Mouse (Mus musculus) kidney, adult 2 months (tissue): Measurements from ENCODE around the gene 0610010F05Rik. TPM values are rescaled to one million over a fixed set of nuclear protein-coding genes. Genes with fewer than 3 reads are reported as not detected.

Experiments used
- DNase-seq: peaks from one replicate; pipeline ENCODE4 v3.0.0; 2021
- H3K27ac ChIP-seq: fragments of 200-500 bp; 2 replicates; pipeline ENCODE4 v1.5.1; 2012; ENCODE audit warnings: low read depth, low read length, control low read depth, inconsistent platforms; ENCODE audit not compliant: insufficient read depth
- H3K27me3 ChIP-seq: fragments of 200-500 bp; replicated peaks from 2 replicates; pipeline ENCODE4 v1.6.1; 2012; ENCODE audit warnings: mild to moderate bottlenecking, moderate library complexity, low read length, inconsistent platforms; ENCODE audit not compliant: control insufficient read depth, insufficient read depth
- H3K36me3 ChIP-seq: fragments of 200-500 bp; 2 replicates; pipeline ENCODE4 v1.6.1; 2012; ENCODE audit warnings: mild to moderate bottlenecking, moderate library complexity, low read length, inconsistent platforms; ENCODE audit not compliant: control insufficient read depth, insufficient read depth
- H3K4me1 ChIP-seq: fragments of 200-500 bp; 2 replicates; pipeline ENCODE4 v1.6.1; 2011; ENCODE audit warnings: low read length; ENCODE audit not compliant: control insufficient read depth, insufficient read depth
- H3K4me3 ChIP-seq: fragments of 200-500 bp; 2 replicates; pipeline ENCODE4 v1.5.1; 2011; ENCODE audit warnings: mild to moderate bottlenecking, low read depth, low read length, control low read depth; ENCODE audit not compliant: insufficient read depth
- CTCF ChIP-seq: fragments of 200-500 bp; conservative IDR thresholded peaks from 2 replicates; pipeline ENCODE4 v1.5.1; 2011; ENCODE audit warnings: low read depth, mild to moderate bottlenecking, control low read depth, low read length, moderate library complexity, mixed read lengths; ENCODE audit not compliant: insufficient read depth, insufficient read length
- POLR2A ChIP-seq: fragments of 200-500 bp; IDR thresholded peaks from one replicate; pipeline ENCODE4 v1.6.1; 2011; ENCODE audit warnings: low read depth, low read length, control low read depth
- WGBS: fragments of 180-500 bp; shearing (Covaris S2); methylation state at CpG from one replicate; pipeline ENCODE4 v1.1.7; 2018; 5-methylcytosine and 5-hydroxymethylcytosine counted together
- polyA plus RNA-seq: library from polyadenylated mRNA; depleted of rRNA; stranded (reverse); fragments of >200 nt; gene quantifications from 2 replicates; pipeline ENCODE4 v1.2.3, GENCODE M21; 2012

Gene 0610010F05Rik
- polyA plus RNA-seq, 1 experiment, result 2.4 TPM

GRCm38 (mm10) chr11:23667128-23667527 is 33.7 kb upstream of the 0610010F05Rik start:
- H3K4me3 ChIP-seq, result no peak overlapping the region
- peaks cover 6% of the 10 kb centered on the region for H3K4me1 ChIP-seq
- H3K27me3 ChIP-seq, result no peaks in the 10 kb centered on the region
- DNase-seq, result peak; percentile 47
- TF ChIP-seq POLR2A, result no peak
- TF ChIP-seq CTCF, result no peak
- WGBS, result 11% methylated on average over 3 of the region's 3 CpGs
- H3K27ac ChIP-seq, result no peak overlapping the region
- no peaks in the 10 kb centered on the region for H3K36me3 ChIP-seq

DNA sequence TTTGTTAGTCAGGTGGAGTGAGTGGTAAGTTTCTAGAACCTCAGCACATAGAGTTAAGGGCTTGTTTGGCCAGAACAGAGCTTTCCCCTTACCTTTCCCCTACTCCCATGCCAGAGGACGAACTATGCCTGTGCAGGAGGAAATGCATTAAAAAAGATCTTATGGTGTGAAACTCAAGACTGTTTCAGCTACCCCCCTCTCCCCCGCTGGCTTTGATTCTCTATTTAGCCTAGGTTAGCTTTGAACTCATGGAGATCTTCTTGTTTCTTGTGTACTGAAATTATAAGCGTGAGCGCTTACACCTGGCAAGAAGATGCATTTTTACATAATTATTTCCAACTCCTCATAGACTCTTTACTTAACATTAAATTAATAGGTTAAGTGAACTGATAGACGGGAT is 33.1 kb upstream of the 0610010F05Rik start:
- TF ChIP-seq CTCF, result no peak
- no peaks in the 10 kb centered on the region for H3K27me3 ChIP-seq
- no peak for DNase-seq
- 5% methylated on average over 5 of the region's 5 CpGs for WGBS
- peak overlapping the region; percentile 94 for H3K4me3 ChIP-seq
- H3K27ac ChIP-seq, result peak overlapping the region; percentile 87
- no peaks in the 10 kb centered on the region for H3K36me3 ChIP-seq
- peaks cover 9% of the 10 kb centered on the region for H3K4me1 ChIP-seq

DNA sequence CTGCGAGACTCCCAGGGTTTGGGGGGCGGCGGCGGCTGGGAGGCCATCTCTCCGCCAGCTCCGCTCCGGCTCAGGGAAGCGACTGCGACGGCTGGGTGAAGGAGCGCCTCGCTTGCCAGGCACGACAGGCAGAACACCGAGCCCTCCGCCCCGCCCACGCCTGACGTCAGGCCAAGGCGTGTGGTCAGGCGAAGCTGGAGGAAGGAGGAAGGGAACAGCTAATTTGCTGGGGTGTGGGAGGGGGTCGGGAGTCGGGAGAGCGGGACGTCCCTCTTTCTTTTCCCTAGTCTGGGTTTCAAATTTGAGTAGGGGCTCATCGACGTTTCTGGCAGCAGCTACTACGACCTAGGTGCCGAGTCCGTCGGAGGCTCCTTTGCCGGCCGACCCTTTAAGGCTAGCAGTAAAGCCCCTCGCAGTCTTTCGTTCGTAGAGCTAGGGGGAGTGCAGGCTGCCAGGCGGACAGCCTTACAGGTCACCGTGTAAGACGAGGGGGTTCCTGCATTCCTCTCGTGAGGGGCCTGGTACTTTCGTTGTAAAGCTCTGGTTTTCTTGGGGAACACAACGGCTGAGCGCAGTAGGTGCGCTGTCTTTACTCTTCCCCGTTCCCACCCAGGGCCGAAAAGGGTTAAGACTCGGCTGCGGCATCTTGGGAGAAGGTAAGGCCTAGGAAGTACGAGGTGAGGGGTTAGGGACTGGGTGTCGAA is 32.5 kb upstream of the 0610010F05Rik start, which contains the start of gene Pex13:
Gene Pex13 (minus strand): TSS at position 162 of the 704 bp plus-strand sequence.
- peak; percentile 95 for DNase-seq
- H3K36me3 ChIP-seq, result no peaks in the 10 kb centered on the region
- peak within 1 kb of the TSS; percentile 87 for H3K27ac ChIP-seq
- TF ChIP-seq CTCF, result no peak
- peak; percentile 38 for TF ChIP-seq POLR2A
- peak within 1 kb of the TSS; percentile 94 for H3K4me3 ChIP-seq
- no peaks in the 10 kb centered on the region for H3K27me3 ChIP-seq
- H3K4me1 ChIP-seq, result peaks cover 11% of the 10 kb centered on the region
- under 1% methylated on average over 49 of the region's 49 CpGs for WGBS

GRCm38 (mm10) chr11:23665311-23665786 is 31.9 kb upstream of the 0610010F05Rik start, which contains the start of gene Pus10:
Pus10 (plus strand) TSS chr11:23665674.
- 2% methylated on average over 39 of the region's 40 CpGs for WGBS

GRCm38 (mm10) chr11:23664232-23664631 is 30.8 kb upstream of the 0610010F05Rik start:
- no peak for DNase-seq
- Histone ChIP-seq H3K36me3 (no peaks in the 10 kb centered on the region), H3K27ac (no peak overlapping the region), H3K4me1 (peaks cover 18% of the 10 kb centered on the region), H3K4me3 (no peak overlapping the region), H3K27me3 (no peaks in the 10 kb centered on the region)
- TF ChIP-seq CTCF (no peak), POLR2A (no peak)

More at GRCm38 (mm10) chr11:23665311-23665786, 31.9 kb upstream of the 0610010F05Rik start, which contains the start of gene Pus10:
- Histone ChIP-seq H3K4me1 (peaks cover 17% of the 10 kb centered on the region), H3K36me3 (no peaks in the 10 kb centered on the region), H3K27me3 (no peaks in the 10 kb centered on the region), H3K27ac (peak within 1 kb of the TSS; percentile 87), H3K4me3 (peak within 1 kb of the TSS; percentile 94)
- peak; percentile 83 for DNase-seq
- TF ChIP-seq POLR2A (no peak), CTCF (no peak)

DNA sequence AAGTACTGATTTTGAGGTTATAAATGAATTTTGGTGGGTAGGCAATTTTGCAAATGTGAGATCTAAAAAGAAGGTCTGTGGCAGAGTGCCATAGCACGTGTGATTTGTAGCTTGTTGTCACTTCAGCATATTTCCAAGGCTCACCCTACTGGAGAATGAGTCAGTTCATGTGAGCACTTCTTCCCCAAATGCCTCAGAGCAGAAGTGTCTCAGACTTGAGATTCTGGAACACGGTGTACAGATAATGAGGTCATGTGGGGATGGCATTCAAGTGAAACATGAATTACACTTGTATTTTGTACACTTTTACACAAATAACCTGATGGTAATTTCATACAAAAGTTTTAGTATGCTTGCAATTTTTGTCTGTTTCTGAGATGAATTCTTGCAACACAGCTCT is 24.4 kb upstream of the 0610010F05Rik start:
- WGBS, result 42% methylated on average over 2 of the region's 2 CpGs
- peaks cover 18% of the 10 kb centered on the region for H3K4me1 ChIP-seq
- H3K4me3 ChIP-seq, result no peak overlapping the region
- TF ChIP-seq POLR2A, result no peak
- no peak for TF ChIP-seq CTCF
- no peaks in the 10 kb centered on the region for H3K36me3 ChIP-seq
- H3K27ac ChIP-seq, result no peak overlapping the region
- H3K27me3 ChIP-seq, result no peaks in the 10 kb centered on the region; the same call in 1 of the 2 replicates
- no peak for DNase-seq

DNA sequence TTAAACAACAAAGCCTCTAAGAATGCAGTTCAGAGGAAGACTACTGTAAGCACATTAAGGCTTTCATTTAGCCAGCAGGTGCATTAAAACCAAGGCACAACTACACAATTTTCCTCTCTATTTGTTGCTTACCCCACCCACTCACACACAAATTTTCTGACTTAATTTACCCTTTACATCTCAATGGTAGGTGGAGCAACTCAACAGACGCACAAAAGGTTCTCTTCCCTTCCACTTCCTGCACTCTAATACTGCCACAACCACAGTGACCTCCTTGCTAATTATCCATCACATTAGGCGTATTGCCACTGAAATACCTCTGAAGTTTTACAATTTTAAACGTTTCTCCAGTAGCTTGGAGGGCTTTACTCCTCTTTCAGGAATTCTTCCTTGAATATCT is 20.2 kb upstream of the 0610010F05Rik start:
- Histone ChIP-seq H3K27ac (no peak overlapping the region), H3K36me3 (peaks cover 2% of the 10 kb centered on the region; the same call in 1 of the 2 replicates), H3K4me1 (peaks cover 5% of the 10 kb centered on the region; the same call in 1 of the 2 replicates), H3K27me3 (no peaks in the 10 kb centered on the region; the same call in 1 of the 2 replicates), H3K4me3 (no peak overlapping the region)
- DNase-seq, result no peak
- TF ChIP-seq POLR2A (no peak), CTCF (no peak)
- WGBS, result 66% methylated on average over 3 of the region's 3 CpGs
